Mouse (Mus musculus): ENCODE results near the gene Nit2. TPM values are rescaled to one million over a fixed set of nuclear protein-coding genes. Genes with fewer than 3 reads are reported as not detected.

The Nit2 gene
- polyA plus RNA-seq (2014; fragmentation: Nextera tagmentation; extraction: Ambion mirVana), result 43.0 and 46.3 TPM in 2 replicates

DNA sequence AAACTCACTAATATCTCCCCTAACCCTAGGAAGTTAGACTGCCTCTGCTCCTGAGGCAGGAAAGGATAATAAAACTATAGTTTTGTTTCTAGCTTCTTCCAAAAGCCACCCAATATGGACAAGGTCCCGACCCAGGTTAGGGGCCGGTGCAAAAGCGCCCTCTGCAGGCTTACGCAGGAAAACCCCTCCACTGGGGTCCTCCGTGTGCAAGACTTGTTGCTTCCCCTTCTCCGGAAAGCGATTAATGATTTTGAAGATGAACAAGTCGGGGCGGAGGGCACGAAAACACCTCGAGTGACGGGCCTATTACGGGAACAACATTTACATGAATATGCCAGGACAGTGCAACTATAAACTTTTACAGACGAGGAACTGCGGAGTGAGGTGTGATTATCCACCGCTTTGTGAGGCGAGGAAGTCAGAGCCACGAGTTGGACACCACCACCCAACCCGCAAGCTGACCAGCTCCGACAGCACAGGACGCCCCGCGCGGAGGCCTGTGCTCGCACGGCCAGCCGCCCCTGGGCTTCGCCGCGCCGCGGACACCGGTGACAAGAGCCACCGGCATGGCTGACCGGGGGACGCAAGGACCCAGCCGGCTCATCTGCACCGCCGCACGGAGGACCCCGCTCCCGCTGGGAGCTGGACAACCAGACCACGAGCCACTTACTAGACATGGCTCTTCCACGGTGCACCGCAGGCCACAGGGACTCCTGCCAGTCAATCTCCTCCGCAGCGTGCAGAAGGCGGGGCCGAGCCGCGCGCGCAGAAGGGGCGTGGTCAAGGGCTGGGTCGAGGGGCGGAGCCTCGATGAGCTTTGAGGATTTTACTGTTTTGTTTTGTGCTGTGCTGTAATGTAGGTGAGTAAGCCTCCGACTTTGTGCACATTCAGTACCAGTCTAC is at the start of gene Nit2:
Gene Nit2, minus strand, starts transcription at position 731 of the 903 bp plus-strand sequence.
- Histone ChIP-seq H3K4me1 (ENCODE audit: control insufficient read depth, insufficient read depth, low read length) (no peaks in the 10 kb centered on the region), H3K36me3 (ENCODE audit: control insufficient read depth, insufficient read depth, low read length) (peaks cover 2% of the 10 kb centered on the region; the same call in 1 of the 2 replicates), H3K27me3 (ENCODE audit: control insufficient read depth, insufficient read depth, low read length) (no peaks in the 10 kb centered on the region), H3K4me3 (ENCODE audit: low read depth, low read length) (peak within 1 kb of the TSS; percentile 79), H3K9ac (ENCODE audit: low read depth, low read length) (peak within 1 kb of the TSS; percentile 90), H3K27ac (ENCODE audit: low read depth, low read length) (peak within 1 kb of the TSS; percentile 92), H3K9me3 (replicated peaks; ENCODE audit: control insufficient read depth, low read length) (no peaks in the 10 kb centered on the region), H3K4me2 (peak within 1 kb of the TSS; percentile 85)
- WGBS (ENCODE audit: insufficient replicate concordance), result under 1% methylated on average over 58 of the region's 58 CpGs
- peak; percentile 97 for ATAC-seq (replicated peaks; ENCODE audit: insufficient number of reproducible peaks, low FRiP score, low TSS enrichment)

DNA sequence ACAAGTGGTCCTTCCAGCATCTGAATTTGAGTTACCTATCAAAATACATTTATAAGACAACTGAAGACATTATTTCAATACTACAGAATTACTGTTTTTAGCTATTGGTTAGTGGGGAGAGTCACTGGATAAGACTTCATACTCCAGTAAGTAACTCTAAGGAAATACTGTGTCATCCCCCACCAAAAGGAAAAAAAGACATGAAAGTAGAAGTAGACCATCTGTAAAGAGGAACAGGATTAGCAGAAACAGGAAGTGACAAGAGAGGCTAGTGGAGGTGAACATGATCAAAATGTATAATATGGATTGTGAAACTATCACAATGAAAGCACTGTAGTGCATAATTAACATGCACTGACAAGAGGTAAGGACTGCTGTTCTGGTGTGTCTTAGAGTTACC is 48.8 kb upstream of the Nit2 start:
- H3K27ac ChIP-seq (ENCODE audit: low read depth, low read length), result no peak overlapping the region
- ATAC-seq (replicated peaks; ENCODE audit: insufficient number of reproducible peaks, low FRiP score, low TSS enrichment), result no peak
- H3K4me1 ChIP-seq (ENCODE audit: control insufficient read depth, insufficient read depth, low read length), result no peaks in the 10 kb centered on the region
- H3K9me3 ChIP-seq (replicated peaks; ENCODE audit: control insufficient read depth, low read length), result no peaks in the 10 kb centered on the region
- H3K36me3 ChIP-seq (ENCODE audit: control insufficient read depth, insufficient read depth, low read length), result no peaks in the 10 kb centered on the region
- H3K27me3 ChIP-seq (ENCODE audit: control insufficient read depth, insufficient read depth, low read length), result no peaks in the 10 kb centered on the region
- no peak overlapping the region for H3K4me2 ChIP-seq
- no peak overlapping the region for H3K4me3 ChIP-seq (ENCODE audit: low read depth, low read length)
- no peak overlapping the region for H3K9ac ChIP-seq (ENCODE audit: low read depth, low read length)

DNA sequence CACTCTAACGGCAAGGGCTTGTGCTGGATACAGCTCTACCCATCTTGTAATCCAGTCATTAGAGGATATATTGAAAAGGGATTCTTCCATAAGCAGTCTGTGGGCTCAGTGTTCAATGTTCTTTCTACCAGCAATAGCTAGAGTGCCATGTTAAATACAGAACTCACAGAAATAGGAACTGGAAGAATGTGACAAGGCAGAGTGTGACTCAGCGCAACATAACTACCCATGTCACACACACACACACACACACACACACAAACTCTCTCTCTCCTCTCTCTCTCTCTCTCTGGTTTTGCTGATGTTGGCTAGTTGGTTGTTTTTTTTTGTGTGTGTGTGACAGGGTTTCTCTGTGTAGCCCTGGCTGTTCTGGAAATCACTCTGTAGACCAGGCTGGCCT is 43.9 kb upstream of the Nit2 start:
- Histone ChIP-seq H3K9me3 (replicated peaks; ENCODE audit: control insufficient read depth, low read length) (no peaks in the 10 kb centered on the region), H3K27me3 (ENCODE audit: control insufficient read depth, insufficient read depth, low read length) (no peaks in the 10 kb centered on the region), H3K36me3 (ENCODE audit: control insufficient read depth, insufficient read depth, low read length) (peaks cover 4% of the 10 kb centered on the region; the same call in 1 of the 2 replicates), H3K4me1 (ENCODE audit: control insufficient read depth, insufficient read depth, low read length) (0 out of 2 replicates have a peak, but pooled peaks cover 5% of the 10 kb centered on the region), H3K9ac (ENCODE audit: low read depth, low read length) (no peak overlapping the region), H3K27ac (ENCODE audit: low read depth, low read length) (no peak overlapping the region), H3K4me2 (no peak overlapping the region), H3K4me3 (ENCODE audit: low read depth, low read length) (no peak overlapping the region)
- 84% methylated on average over 2 of the region's 2 CpGs for WGBS (ENCODE audit: insufficient replicate concordance)
- no peak for ATAC-seq (replicated peaks; ENCODE audit: insufficient number of reproducible peaks, low FRiP score, low TSS enrichment)

DNA sequence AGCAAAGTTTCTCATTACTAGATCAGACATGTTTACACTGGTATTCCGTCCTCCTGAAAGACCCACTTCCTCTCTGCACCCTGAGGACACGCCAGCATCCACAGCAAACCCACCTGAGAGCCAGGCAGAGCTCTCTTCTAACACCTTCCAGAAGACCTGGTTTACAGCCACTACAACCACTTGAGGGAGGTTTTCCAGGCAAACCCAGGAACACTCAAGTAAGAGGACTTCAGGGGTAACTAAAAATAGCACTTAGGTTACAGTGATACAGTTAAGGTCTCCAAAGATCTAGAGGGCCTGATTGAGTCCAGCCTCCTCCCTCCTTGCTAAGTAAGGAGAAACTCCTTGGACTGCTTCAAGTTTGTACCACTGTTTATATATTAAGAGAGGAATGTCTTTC is 41.2 kb upstream of the Nit2 start:
- no peaks in the 10 kb centered on the region for H3K9me3 ChIP-seq (replicated peaks; ENCODE audit: control insufficient read depth, low read length)
- H3K27ac ChIP-seq (ENCODE audit: low read depth, low read length), result no peak overlapping the region
- 57% methylated on average over 2 of the region's 2 CpGs for WGBS (ENCODE audit: insufficient replicate concordance)
- no peak overlapping the region for H3K4me2 ChIP-seq
- H3K4me1 ChIP-seq (ENCODE audit: control insufficient read depth, insufficient read depth, low read length), result 0 out of 2 replicates have a peak, but pooled peaks cover 5% of the 10 kb centered on the region
- peaks cover 4% of the 10 kb centered on the region; the same call in 1 of the 2 replicates for H3K36me3 ChIP-seq (ENCODE audit: control insufficient read depth, insufficient read depth, low read length)
- H3K4me3 ChIP-seq (ENCODE audit: low read depth, low read length), result no peak overlapping the region
- no peak overlapping the region for H3K9ac ChIP-seq (ENCODE audit: low read depth, low read length)
- no peak for ATAC-seq (replicated peaks; ENCODE audit: insufficient number of reproducible peaks, low FRiP score, low TSS enrichment)
- no peaks in the 10 kb centered on the region for H3K27me3 ChIP-seq (ENCODE audit: control insufficient read depth, insufficient read depth, low read length)

DNA sequence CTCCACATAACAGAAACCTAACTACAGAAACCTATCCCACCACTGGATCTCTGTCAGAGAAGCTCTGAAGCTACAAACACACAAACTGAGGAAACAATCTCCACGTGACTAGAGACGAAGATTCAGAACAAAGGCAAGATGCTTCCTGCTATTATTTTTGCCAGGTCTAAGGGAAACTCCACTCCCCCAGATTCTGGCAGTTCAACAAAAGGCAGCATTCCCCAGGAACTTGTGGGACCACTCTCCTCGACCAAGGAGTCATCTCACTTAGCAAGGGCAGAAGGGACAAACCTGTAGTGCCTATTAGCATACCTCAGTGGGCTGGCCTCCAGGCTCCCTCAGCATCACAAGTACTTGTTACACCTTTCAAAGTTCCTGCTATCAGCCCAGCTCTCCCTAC is 30.1 kb upstream of the Nit2 start:
- Histone ChIP-seq H3K4me1 (ENCODE audit: control insufficient read depth, insufficient read depth, low read length) (no peaks in the 10 kb centered on the region), H3K9me3 (replicated peaks; ENCODE audit: control insufficient read depth, low read length) (no peaks in the 10 kb centered on the region), H3K4me3 (ENCODE audit: low read depth, low read length) (no peak overlapping the region), H3K27me3 (ENCODE audit: control insufficient read depth, insufficient read depth, low read length) (no peaks in the 10 kb centered on the region), H3K36me3 (ENCODE audit: control insufficient read depth, insufficient read depth, low read length) (peaks cover 4% of the 10 kb centered on the region; the same call in 1 of the 2 replicates), H3K27ac (ENCODE audit: low read depth, low read length) (no peak overlapping the region), H3K9ac (ENCODE audit: low read depth, low read length) (no peak overlapping the region), H3K4me2 (no peak overlapping the region)
- WGBS (ENCODE audit: insufficient replicate concordance), result 70% methylated on average over 3 of the region's 3 CpGs
- ATAC-seq (replicated peaks; ENCODE audit: insufficient number of reproducible peaks, low FRiP score, low TSS enrichment), result no peak

DNA sequence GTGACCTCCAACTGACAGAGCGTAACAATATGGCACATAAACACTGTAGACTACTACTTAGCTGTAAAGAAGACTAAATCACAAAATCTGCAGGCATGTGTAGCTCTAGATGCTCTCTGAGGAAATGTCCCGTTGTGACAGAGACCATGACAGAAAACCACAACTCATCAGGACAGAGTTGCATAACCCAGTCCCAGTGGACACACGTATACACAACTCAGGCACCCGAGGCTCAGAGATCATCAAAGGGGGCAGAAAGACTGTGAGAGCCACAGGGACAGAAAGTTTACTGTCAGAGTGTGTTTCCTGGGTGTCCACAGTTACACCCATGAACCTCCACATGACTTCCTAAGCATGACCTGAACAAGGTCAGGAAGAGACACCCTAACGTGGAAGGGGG is 29.4 kb upstream of the Nit2 start:
- H3K9ac ChIP-seq (ENCODE audit: low read depth, low read length), result no peak overlapping the region
- 80% methylated on average over 5 of the region's 5 CpGs for WGBS (ENCODE audit: insufficient replicate concordance)
- H3K4me3 ChIP-seq (ENCODE audit: low read depth, low read length), result no peak overlapping the region
- H3K4me2 ChIP-seq, result no peak overlapping the region
- no peak overlapping the region for H3K27ac ChIP-seq (ENCODE audit: low read depth, low read length)
- H3K36me3 ChIP-seq (ENCODE audit: control insufficient read depth, insufficient read depth, low read length), result peaks cover 9% of the 10 kb centered on the region
- ATAC-seq (replicated peaks; ENCODE audit: insufficient number of reproducible peaks, low FRiP score, low TSS enrichment), result no peak
- H3K4me1 ChIP-seq (ENCODE audit: control insufficient read depth, insufficient read depth, low read length), result no peaks in the 10 kb centered on the region
- no peaks in the 10 kb centered on the region for H3K9me3 ChIP-seq (replicated peaks; ENCODE audit: control insufficient read depth, low read length)
- no peaks in the 10 kb centered on the region for H3K27me3 ChIP-seq (ENCODE audit: control insufficient read depth, insufficient read depth, low read length)

DNA sequence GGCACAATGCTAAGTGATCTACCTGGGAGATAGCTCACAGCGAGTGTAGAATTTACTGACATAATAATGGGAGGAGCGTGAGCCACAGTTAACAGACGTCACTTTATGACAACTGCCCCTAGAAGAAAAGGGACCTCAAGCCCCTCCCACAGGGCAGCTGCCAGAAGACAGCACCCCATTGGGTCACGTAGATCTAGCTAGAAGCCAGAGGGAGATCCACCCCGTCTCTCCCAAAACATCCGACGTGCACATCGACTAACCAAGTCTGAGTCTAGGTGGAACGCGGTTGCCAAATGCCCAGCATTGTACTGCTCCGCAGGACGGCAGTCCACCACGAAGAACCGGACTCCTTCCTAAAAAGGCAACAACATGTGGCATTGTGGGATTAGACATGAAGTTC is 24.1 kb upstream of the Nit2 start:
- no peak overlapping the region for H3K9ac ChIP-seq (ENCODE audit: low read depth, low read length)
- H3K4me1 ChIP-seq (ENCODE audit: control insufficient read depth, insufficient read depth, low read length), result no peaks in the 10 kb centered on the region
- H3K4me3 ChIP-seq (ENCODE audit: low read depth, low read length), result no peak overlapping the region
- peaks cover 8% of the 10 kb centered on the region; the same call in 1 of the 2 replicates for H3K36me3 ChIP-seq (ENCODE audit: control insufficient read depth, insufficient read depth, low read length)
- H3K4me2 ChIP-seq, result no peak overlapping the region
- H3K27ac ChIP-seq (ENCODE audit: low read depth, low read length), result no peak overlapping the region
- 92% methylated on average over 14 of the region's 14 CpGs for whole genome bisulfite sequencing (ENCODE audit: insufficient replicate concordance)
- no peaks in the 10 kb centered on the region for H3K27me3 ChIP-seq (ENCODE audit: control insufficient read depth, insufficient read depth, low read length)
- no peaks in the 10 kb centered on the region for H3K9me3 ChIP-seq (replicated peaks; ENCODE audit: control insufficient read depth, low read length)
- no peak for ATAC-seq (replicated peaks; ENCODE audit: insufficient number of reproducible peaks, low FRiP score, low TSS enrichment)

DNA sequence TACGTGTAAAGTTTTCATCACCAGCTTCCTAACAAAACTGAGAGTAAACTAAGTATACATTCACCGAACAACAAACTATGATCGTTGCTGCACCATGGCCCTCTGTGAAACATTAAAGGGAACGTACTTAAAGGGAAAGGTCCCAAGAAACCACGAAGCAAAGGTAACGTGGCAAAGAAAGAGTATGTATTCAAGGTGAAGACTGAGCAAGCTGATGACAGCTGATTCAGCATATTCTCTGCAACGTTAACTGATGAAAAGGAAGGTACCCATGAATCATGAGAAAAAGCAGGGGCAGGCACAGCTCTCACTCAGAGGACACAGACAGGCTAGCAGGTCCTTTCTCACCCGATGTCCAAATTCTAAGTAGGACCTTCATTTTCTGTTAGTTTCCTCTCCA is 23.2 kb upstream of the Nit2 start:
- ATAC-seq (replicated peaks; ENCODE audit: insufficient number of reproducible peaks, low FRiP score, low TSS enrichment), result no peak
- H3K4me1 ChIP-seq (ENCODE audit: control insufficient read depth, insufficient read depth, low read length), result no peaks in the 10 kb centered on the region
- H3K27me3 ChIP-seq (ENCODE audit: control insufficient read depth, insufficient read depth, low read length), result no peaks in the 10 kb centered on the region
- peaks cover 8% of the 10 kb centered on the region; the same call in 1 of the 2 replicates for H3K36me3 ChIP-seq (ENCODE audit: control insufficient read depth, insufficient read depth, low read length)
- no peak overlapping the region for H3K9ac ChIP-seq (ENCODE audit: low read depth, low read length)
- H3K27ac ChIP-seq (ENCODE audit: low read depth, low read length), result no peak overlapping the region
- no peak overlapping the region for H3K4me2 ChIP-seq
- H3K9me3 ChIP-seq (replicated peaks; ENCODE audit: control insufficient read depth, low read length), result no peaks in the 10 kb centered on the region
- no peak overlapping the region for H3K4me3 ChIP-seq (ENCODE audit: low read depth, low read length)
- 82% methylated on average over 8 of the region's 8 CpGs for WGBS (ENCODE audit: insufficient replicate concordance)

DNA sequence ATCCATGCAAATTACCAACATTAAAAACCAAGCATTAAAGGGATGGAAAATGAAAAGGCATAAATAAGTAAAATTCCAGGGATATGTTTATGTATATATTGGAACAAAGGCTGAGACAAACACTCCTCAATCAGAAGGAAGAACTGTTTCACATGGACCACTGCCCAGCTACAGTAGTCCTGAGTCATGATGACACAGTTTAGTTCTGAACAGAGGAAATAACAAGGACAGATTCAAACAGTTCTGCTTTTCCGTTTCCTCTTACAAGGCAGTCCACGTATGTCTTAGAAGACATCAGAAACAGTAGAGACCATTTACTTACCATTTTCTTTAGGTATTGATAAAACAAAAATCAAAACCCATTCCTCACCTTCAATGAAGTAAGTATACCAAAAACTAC is 22.4 kb upstream of the Nit2 start:
- Histone ChIP-seq H3K36me3 (ENCODE audit: control insufficient read depth, insufficient read depth, low read length) (peaks cover 8% of the 10 kb centered on the region; the same call in 1 of the 2 replicates), H3K4me1 (ENCODE audit: control insufficient read depth, insufficient read depth, low read length) (no peaks in the 10 kb centered on the region), H3K4me3 (ENCODE audit: low read depth, low read length) (no peak overlapping the region), H3K27ac (ENCODE audit: low read depth, low read length) (no peak overlapping the region), H3K9ac (ENCODE audit: low read depth, low read length) (no peak overlapping the region), H3K9me3 (replicated peaks; ENCODE audit: control insufficient read depth, low read length) (no peaks in the 10 kb centered on the region), H3K4me2 (no peak overlapping the region), H3K27me3 (ENCODE audit: control insufficient read depth, insufficient read depth, low read length) (no peaks in the 10 kb centered on the region)
- 76% methylated on average over 2 of the region's 2 CpGs for WGBS (ENCODE audit: insufficient replicate concordance)
- ATAC-seq (replicated peaks; ENCODE audit: insufficient number of reproducible peaks, low FRiP score, low TSS enrichment), result no peak

All from heart, embryonic 11.5 days (tissue).